Mouse (Mus musculus) hematopoietic stem cell, adult 5-6 weeks (primary cell): ENCODE measurements around the gene Lamc2. TPM values are rescaled to one million over a fixed set of nuclear protein-coding genes. Genes with fewer than 3 reads are reported as not detected.
A peak's percentile ranks its signal among the peaks of the same experiment; 100 is the strongest.

Source experiments
- ATAC-seq, 2 experiments: fragments of 125-278 bp in 1 of 2; replicated peaks in 1 of 2; 2 replicates each; pipeline ENCODE4 v1.8.0; 2016 to 2017; ENCODE audit warnings: inconsistent platforms in 2 of 2, mild to moderate bottlenecking in 2 of 2, moderate number of reproducible peaks in 2 of 2, low read depth in 1 of 2, moderate TSS enrichment in 1 of 2; ENCODE audit not compliant: low FRiP score in 2 of 2, poor library complexity in 2 of 2, severe bottlenecking in 2 of 2, insufficient read depth in 1 of 2, low TSS enrichment in 1 of 2
- total RNA-seq: library from RNA; stranded (forward); fragments of 172-1452, 232-1000 nt; gene quantifications from 2 replicates; pipeline ENCODE4 v1.2.3, GENCODE M21; 2017

Gene Lamc2
- not detected in 2 replicates for total RNA-seq

GRCm38 (mm10) chr1:153185828-153186803 lies at the start of gene Lamc2:
TSS of gene Lamc2 (minus strand) at chr1:153186447.
- peak in 1 of 2 experiments; percentile 62; a peak in 2 of 4 replicates for ATAC-seq

- ATAC-seq: no peak
These were observed 49.3 kb upstream of the Lamc2 start for GRCm38 (mm10) chr1:153235576-153235975.

GRCm38 (mm10) chr1:153231681-153232080 lies 45.4 kb upstream of the Lamc2 start:
- no peak for ATAC-seq

- no peak for ATAC-seq
These were observed 41.7 kb upstream of the Lamc2 start for GRCm38 (mm10) chr1:153227916-153228315.

GRCm38 (mm10) chr1:153227096-153227495 lies 40.8 kb upstream of the Lamc2 start:
- ATAC-seq: no peak

GRCm38 (mm10) chr1:153225786-153226725 lies 39.8 kb upstream of the Lamc2 start:
- ATAC-seq: no peak

- no peak for ATAC-seq
These were observed 38.1 kb upstream of the Lamc2 start for GRCm38 (mm10) chr1:153224331-153224730.

- ATAC-seq: no peak
These were observed 33.1 kb upstream of the Lamc2 start for GRCm38 (mm10) chr1:153219376-153219775.

GRCm38 (mm10) chr1:153216516-153216915 lies 30.3 kb upstream of the Lamc2 start:
- ATAC-seq: no peak

GRCm38 (mm10) chr1:153215676-153216075 lies 29.4 kb upstream of the Lamc2 start:
- no peak for ATAC-seq

GRCm38 (mm10) chr1:153210992-153211391 lies 24.7 kb upstream of the Lamc2 start:
- no peak for ATAC-seq

GRCm38 (mm10) chr1:153210198-153210597 lies 24.0 kb upstream of the Lamc2 start:
- ATAC-seq: no peak

GRCm38 (mm10) chr1:153202195-153202594 lies 15.9 kb upstream of the Lamc2 start:
- ATAC-seq: no peak

- no peak for ATAC-seq
These were observed 15.2 kb upstream of the Lamc2 start for GRCm38 (mm10) chr1:153201448-153201847.

GRCm38 (mm10) chr1:153197316-153197850 lies 11.1 kb upstream of the Lamc2 start:
- peak; percentile 87 to 88 for ATAC-seq

GRCm38 (mm10) chr1:153192945-153193344 lies 6.7 kb upstream of the Lamc2 start:
- ATAC-seq: no peak

GRCm38 (mm10) chr1:153192379-153192778 lies 6.1 kb upstream of the Lamc2 start:
- ATAC-seq: no peak

- no peak for ATAC-seq
These were observed 5.7 kb upstream of the Lamc2 start for GRCm38 (mm10) chr1:153191943-153192329.
